Mouse (Mus musculus) stomach, embryonic 16.5 days (tissue): ENCODE measurements at regions not wholly inside any gene's neighbourhood (a gene's known extent, or its start where the extent isn't known, plus 50 kb on each side); places are given as distances from the start of the nearest gene placed in this dataset.

Experiments
- ATAC-seq: fragments of 200-750 bp; cut with Nextera tagmentation; 2 replicates; pipeline ENCODE4 v1.8.0; 2017; ENCODE audit warnings: moderate number of reproducible peaks, moderate TSS enrichment; ENCODE audit not compliant: insufficient read depth, low FRiP score
- H3K27ac ChIP-seq: fragments of 300-500 bp; sonication (generic); 2 replicates; pipeline ENCODE4 v1.5.1; 2014; ENCODE audit warnings: low read length
- H3K27me3 ChIP-seq: fragments of 300-500 bp; sonication (generic); 2 replicates; pipeline ENCODE4 v1.6.1; 2014; ENCODE audit warnings: low read length, control low read depth, mixed read lengths; ENCODE audit not compliant: control insufficient read depth, insufficient read depth
- H3K36me3 ChIP-seq: fragments of 300-500 bp; sonication (generic); 2 replicates; pipeline ENCODE4 v1.6.1; 2014; ENCODE audit warnings: low read length; ENCODE audit not compliant: control insufficient read depth, insufficient read depth
- H3K4me1 ChIP-seq: fragments of 300-500 bp; sonication (generic); 2 replicates; pipeline ENCODE4 v1.6.1; 2014; ENCODE audit warnings: low read length, control low read depth, mixed read lengths; ENCODE audit not compliant: control insufficient read depth, insufficient read depth
- H3K4me2 ChIP-seq: fragments of 300-500 bp; sonication (generic); 2 replicates; pipeline ENCODE4 v1.6.1; 2014; ENCODE audit warnings: low read depth, low read length, mixed read lengths
- H3K4me3 ChIP-seq: fragments of 300-500 bp; sonication (generic); replicated peaks from 2 replicates; pipeline ENCODE4 v1.5.1; 2014; ENCODE audit warnings: mild to moderate bottlenecking, low read length
- H3K9ac ChIP-seq: fragments of 300-500 bp; sonication (generic); 2 replicates; pipeline ENCODE4 v1.6.1; 2014; ENCODE audit warnings: low read length
- H3K9me3 ChIP-seq: fragments of 300-500 bp; sonication (generic); replicated peaks from 2 replicates; pipeline ENCODE4 v1.6.1; 2016; ENCODE audit warnings: low read length, control low read depth; ENCODE audit not compliant: control insufficient read depth
- WGBS: fragments of 180-500 bp; shearing (Covaris S2); extraction: QIAGEN DNeasy Blood & Tissue Kit; methylation state at CpG from one replicate; pipeline ENCODE4 v1.1.7; 2014; 5-methylcytosine and 5-hydroxymethylcytosine counted together

DNA sequence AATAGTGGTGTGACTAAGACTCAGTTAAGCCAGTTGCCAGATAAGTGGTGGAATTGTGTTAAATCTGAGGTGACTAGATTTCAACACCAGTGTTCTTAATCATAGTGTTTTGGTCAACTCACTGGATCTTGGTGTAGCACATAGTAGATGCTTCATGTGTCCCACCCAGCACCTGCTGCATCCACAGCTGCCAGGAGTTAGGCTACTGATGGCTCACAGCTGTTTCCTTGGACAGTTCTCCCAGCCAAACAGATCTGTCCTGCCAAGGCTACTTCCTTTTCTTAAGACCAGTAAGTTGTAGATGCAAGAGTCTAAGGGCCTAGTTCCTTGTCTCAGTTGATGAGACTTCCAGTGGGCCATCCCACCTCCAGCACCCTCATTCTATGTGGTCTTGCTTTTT is 82.9 kb upstream of the Gm15217 start:
- ATAC-seq, result no peak
- no peaks in the 10 kb centered on the region for H3K27me3 ChIP-seq
- H3K4me2 ChIP-seq, result no peak overlapping the region
- H3K9ac ChIP-seq, result no peak overlapping the region
- no peak overlapping the region for H3K4me3 ChIP-seq
- peaks cover 4% of the 10 kb centered on the region; the same call in 1 of the 2 replicates for H3K4me1 ChIP-seq
- H3K9me3 ChIP-seq, result no peaks in the 10 kb centered on the region
- H3K27ac ChIP-seq, result no peak overlapping the region
- no peaks in the 10 kb centered on the region for H3K36me3 ChIP-seq

DNA sequence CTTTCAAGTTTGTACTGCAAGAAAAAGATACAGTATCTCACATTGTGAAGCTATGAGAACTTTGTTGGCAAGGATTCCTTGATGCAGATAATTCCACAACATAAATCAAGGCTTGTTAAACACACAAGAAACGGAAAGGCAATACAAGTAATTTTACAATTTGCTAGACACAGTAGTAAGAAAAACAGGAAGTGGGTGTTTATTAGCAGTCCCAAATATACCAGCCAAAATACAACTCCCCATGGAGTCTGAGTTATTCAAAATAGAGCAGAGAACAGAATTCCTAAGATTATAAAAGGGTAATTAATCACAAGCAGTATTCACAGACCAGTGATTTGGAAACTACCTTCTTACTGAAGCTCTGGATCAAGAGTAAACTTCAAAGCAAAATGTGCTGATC is 78.7 kb upstream of the Gm15217 start:
- Histone ChIP-seq H3K27me3 (no peaks in the 10 kb centered on the region), H3K9ac (no peak overlapping the region), H3K4me1 (peaks cover 4% of the 10 kb centered on the region; the same call in 1 of the 2 replicates), H3K4me2 (no peak overlapping the region), H3K4me3 (no peak overlapping the region), H3K27ac (no peak overlapping the region), H3K9me3 (no peaks in the 10 kb centered on the region), H3K36me3 (no peaks in the 10 kb centered on the region)
- no peak for ATAC-seq
- WGBS, result 32% methylated on average over 1 of the region's 1 CpGs

DNA sequence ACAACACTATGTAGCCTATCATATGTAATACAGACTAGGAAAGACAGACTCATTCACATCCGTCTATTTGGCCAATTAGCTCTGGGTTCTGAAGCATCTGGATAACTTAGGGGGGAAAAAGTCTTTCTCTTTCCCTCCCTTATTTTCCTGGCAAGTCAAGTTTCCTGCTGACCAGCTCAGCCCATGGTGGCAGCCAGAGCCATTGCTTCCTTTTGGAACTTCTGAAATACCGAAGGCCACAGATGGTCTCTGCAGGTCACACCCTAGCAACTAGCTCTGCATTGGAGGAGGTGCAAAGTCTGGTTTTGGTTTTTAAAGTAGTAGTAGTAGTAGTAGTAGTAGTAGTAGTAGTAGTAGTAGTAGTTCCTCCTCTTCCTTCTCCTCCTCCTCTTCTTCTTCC is 76.6 kb upstream of the Gm15217 start:
- no peak overlapping the region for H3K4me3 ChIP-seq
- ATAC-seq, result no peak
- WGBS, result 90% methylated on average over 2 of the region's 2 CpGs
- no peak overlapping the region for H3K9ac ChIP-seq
- H3K4me1 ChIP-seq, result peaks cover 4% of the 10 kb centered on the region; the same call in 1 of the 2 replicates
- H3K27ac ChIP-seq, result no peak overlapping the region
- no peaks in the 10 kb centered on the region for H3K9me3 ChIP-seq
- no peaks in the 10 kb centered on the region for H3K27me3 ChIP-seq
- no peaks in the 10 kb centered on the region for H3K36me3 ChIP-seq
- H3K4me2 ChIP-seq, result no peak overlapping the region

DNA sequence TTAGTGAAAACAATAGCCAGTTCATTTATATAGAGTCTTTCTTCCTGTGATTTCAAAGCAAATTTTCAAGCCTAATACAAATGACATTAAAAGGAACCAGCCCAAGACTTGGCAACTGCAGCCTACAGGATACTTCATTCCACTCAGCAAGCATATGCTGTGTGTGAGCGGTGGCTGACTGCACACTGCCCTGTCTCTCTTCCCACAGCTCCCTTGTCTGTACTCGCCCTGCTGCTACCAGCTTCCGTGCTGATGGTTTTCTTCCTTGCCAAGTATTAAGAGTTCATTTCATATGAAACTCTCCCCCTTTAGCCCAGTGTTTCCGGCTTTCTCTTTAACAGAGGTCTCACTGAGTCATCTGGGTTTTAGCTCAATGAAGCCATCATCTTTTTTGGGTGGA is 73.9 kb upstream of the Gm15217 start:
- Histone ChIP-seq H3K4me2 (no peak overlapping the region), H3K9ac (no peak overlapping the region), H3K4me3 (no peak overlapping the region), H3K27me3 (no peaks in the 10 kb centered on the region), H3K4me1 (no peaks in the 10 kb centered on the region), H3K36me3 (no peaks in the 10 kb centered on the region), H3K27ac (no peak overlapping the region), H3K9me3 (no peaks in the 10 kb centered on the region)
- WGBS, result 52% methylated on average over 4 of the region's 4 CpGs
- no peak for ATAC-seq

DNA sequence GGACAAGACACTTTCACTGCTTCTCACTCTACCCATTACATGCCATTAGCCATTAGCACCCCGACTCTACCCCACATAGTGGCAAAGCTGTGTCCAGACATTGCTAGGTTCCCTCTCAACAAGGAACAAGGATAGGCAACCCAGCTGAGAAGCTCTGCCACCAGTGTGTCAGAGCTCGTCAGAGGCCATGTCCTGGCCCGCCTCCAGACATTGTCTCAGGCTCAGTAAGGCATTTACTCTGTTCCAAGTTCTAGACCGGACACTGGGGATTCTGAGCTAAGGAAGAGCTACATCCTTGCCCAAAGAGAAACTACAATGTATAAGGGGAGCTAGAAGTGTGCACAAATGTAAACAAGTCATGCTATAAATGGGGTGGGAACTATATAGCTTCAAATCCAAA is 66.2 kb upstream of the Gm15217 start:
- no peak overlapping the region for H3K9ac ChIP-seq
- no peaks in the 10 kb centered on the region for H3K36me3 ChIP-seq
- H3K4me2 ChIP-seq, result no peak overlapping the region
- ATAC-seq, result no peak
- no peak overlapping the region for H3K27ac ChIP-seq
- H3K27me3 ChIP-seq, result no peaks in the 10 kb centered on the region
- WGBS, result 82% methylated on average over 4 of the region's 4 CpGs
- no peaks in the 10 kb centered on the region for H3K4me1 ChIP-seq
- no peak overlapping the region for H3K4me3 ChIP-seq
- no peaks in the 10 kb centered on the region for H3K9me3 ChIP-seq

DNA sequence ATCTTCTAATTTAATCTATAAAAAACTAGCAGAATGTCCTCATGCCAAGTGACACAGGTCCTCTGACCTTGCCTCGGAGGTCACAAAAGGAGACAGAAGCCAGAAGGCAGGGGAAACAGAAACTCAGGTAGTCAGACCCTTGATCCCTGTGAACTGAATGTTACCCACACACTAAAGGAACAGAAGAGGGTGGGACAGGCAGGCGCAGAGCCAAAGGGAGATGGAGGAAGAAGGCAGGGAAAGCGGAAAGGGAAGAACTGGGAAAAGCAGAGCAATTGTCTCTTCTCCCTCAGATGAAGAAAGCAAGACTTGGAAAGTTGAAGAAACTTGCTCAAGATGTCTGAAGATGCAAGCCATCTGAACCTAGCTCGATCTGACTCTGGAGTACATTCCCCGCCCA is 62.7 kb upstream of the Gm15217 start:
- Histone ChIP-seq H3K27ac (no peak overlapping the region), H3K4me1 (no peaks in the 10 kb centered on the region), H3K9ac (no peak overlapping the region), H3K9me3 (no peaks in the 10 kb centered on the region), H3K4me2 (no peak overlapping the region), H3K4me3 (no peak overlapping the region), H3K27me3 (no peaks in the 10 kb centered on the region), H3K36me3 (no peaks in the 10 kb centered on the region)
- no peak for ATAC-seq
- WGBS, result 88% methylated on average over 5 of the region's 5 CpGs

DNA sequence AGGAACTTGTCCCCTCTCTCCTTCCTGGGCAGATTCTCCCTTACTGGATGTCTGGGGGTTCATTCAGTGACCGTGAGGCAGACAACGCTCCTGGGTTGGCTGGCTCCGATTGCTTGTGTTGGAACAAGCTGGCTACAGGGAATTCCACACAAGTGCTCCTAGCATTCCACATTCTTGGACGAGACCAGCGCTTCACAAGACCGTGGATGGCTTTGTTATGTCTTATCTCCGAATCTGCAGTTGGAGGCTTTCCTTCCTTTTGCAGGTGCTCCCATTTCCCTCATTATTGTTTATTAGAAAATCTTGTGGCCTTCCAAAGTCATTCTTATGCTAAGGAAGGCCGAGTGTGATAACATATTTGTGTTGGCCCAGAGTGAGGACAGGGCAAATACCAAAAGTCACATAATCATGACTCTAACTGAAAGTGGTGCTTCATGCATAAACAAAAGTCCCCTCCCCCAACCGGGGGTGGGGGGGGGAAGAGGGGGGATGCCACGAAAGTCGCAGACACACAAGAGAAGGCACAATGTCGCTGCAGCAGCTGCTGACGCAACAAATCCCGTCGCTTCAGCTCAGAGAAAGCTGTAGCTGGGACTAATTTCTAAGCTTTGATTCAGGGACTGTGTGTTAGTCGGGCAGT is 61.7 kb upstream of the Gm15217 start:
- Histone ChIP-seq H3K9me3 (no peaks in the 10 kb centered on the region), H3K27ac (no peak overlapping the region), H3K36me3 (no peaks in the 10 kb centered on the region), H3K4me2 (no peak overlapping the region), H3K4me1 (no peaks in the 10 kb centered on the region), H3K9ac (no peak overlapping the region), H3K27me3 (no peaks in the 10 kb centered on the region), H3K4me3 (no peak overlapping the region)
- ATAC-seq, result no peak
- WGBS, result 58% methylated on average over 16 of the region's 16 CpGs

DNA sequence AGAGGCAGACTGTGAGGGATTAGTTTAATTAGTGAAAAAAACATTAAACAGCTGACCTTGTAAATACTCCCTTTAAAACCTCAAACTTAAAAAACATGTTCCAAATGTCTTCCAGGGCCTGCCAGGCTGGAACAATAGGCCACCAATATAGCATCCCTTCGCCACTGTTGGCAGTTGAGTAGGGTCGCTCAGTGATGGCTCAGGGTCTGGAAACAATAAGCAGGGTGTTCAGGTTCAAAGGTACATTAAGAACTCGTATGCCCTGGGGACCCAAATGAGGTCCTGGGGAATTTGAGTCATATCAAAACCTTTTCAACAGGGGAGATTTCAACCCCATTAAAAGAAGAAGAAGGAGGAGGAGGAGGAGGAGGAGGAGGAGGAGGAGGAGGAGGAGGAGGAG is 51.1 kb upstream of the Gm15217 start:
- Histone ChIP-seq H3K27ac (no peak overlapping the region), H3K4me2 (no peak overlapping the region), H3K9ac (no peak overlapping the region), H3K4me1 (no peaks in the 10 kb centered on the region), H3K4me3 (no peak overlapping the region), H3K36me3 (no peaks in the 10 kb centered on the region), H3K9me3 (no peaks in the 10 kb centered on the region), H3K27me3 (no peaks in the 10 kb centered on the region)
- ATAC-seq, result no peak
- WGBS, result 83% methylated on average over 3 of the region's 3 CpGs
